Mouse (Mus musculus): ENCODE results near the gene Lmtk3. TPM values are rescaled to one million over a fixed set of nuclear protein-coding genes. Genes with fewer than 3 reads are reported as not detected.

Lmtk3 gene
- polyA plus RNA-seq, 1 experiment from 2014 or later: not detected

DNA sequence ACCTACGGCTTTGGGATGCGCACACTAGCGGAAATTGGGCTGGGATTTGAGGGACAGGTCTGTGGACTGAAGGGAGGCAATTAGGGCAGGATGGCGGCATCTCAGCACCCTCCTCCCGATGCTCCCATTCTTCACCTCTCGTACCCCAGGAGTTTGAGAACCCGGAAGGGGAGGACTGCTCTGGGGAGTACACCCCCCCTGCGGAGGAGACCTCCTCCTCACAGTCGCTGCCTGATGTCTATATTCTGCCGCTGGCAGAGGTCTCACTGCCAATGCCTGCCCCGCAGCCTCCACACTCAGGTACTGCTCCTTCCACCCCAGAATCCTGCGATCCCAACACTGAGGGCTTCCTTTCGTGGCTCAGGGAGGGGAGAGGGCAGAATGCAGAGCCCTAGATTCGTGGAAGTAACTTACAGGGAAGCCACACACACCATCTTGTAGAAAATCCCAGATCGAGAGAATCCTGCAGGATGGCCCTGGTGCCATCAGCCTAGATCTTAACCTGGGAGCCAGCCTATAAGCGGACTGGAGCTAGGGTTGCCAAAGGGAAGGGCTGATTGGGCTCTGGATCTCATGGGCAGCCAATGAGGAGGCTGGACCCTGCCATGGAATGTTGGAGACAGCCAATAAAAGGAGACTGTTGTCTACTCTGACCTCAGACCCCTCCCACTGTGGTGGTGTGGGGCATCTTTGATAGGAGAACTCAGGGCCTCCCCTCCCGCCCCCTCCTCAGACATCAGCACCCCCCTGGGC, 3.3 kb downstream of the Lmtk3 start:
- WGBS (ENCODE audit: insufficient replicate concordance): 6% methylated on average over 17 of the region's 17 CpGs
- H3K9me3 ChIP-seq (replicated peaks; ENCODE audit: control insufficient read depth, low read length): no peaks in the 10 kb centered on the region
- H3K4me1 ChIP-seq (ENCODE audit: control insufficient read depth, low read depth, low read length): peaks cover 3% of the 10 kb centered on the region
- H3K27me3 ChIP-seq (ENCODE audit: control insufficient read depth, insufficient read depth, low read depth, low read length): peaks cover 55% of the 10 kb centered on the region
- H3K4me3 ChIP-seq (ENCODE audit: low read depth, low read length): no peak overlapping the region
- H3K9ac ChIP-seq (ENCODE audit: low read depth, low read length): no peak overlapping the region
- H3K27ac ChIP-seq (ENCODE audit: low read length): no peak overlapping the region
- H3K4me2 ChIP-seq (ENCODE audit: low read depth, low read length): no peak overlapping the region
- peak; percentile 38; the same call in 1 of the 2 replicates for ATAC-seq (ENCODE audit: low read depth)
- no peaks in the 10 kb centered on the region for H3K36me3 ChIP-seq (ENCODE audit: control insufficient read depth, insufficient read depth)

GRCm38 (mm10) chr7:45787642-45788041, 4.1 kb downstream of the Lmtk3 start:
- Histone ChIP-seq H3K9me3 (replicated peaks; ENCODE audit: control insufficient read depth, low read length) (no peaks in the 10 kb centered on the region), H3K27me3 (ENCODE audit: control insufficient read depth, insufficient read depth, low read depth, low read length) (peaks cover 53% of the 10 kb centered on the region), H3K9ac (ENCODE audit: low read depth, low read length) (no peak overlapping the region), H3K4me1 (ENCODE audit: control insufficient read depth, low read depth, low read length) (peaks cover 3% of the 10 kb centered on the region), H3K27ac (ENCODE audit: low read length) (no peak overlapping the region), H3K4me2 (ENCODE audit: low read depth, low read length) (no peak overlapping the region), H3K36me3 (ENCODE audit: control insufficient read depth, insufficient read depth) (no peaks in the 10 kb centered on the region), H3K4me3 (ENCODE audit: low read depth, low read length) (no peak overlapping the region)
- ATAC-seq (ENCODE audit: low read depth): no peak
- 72% methylated on average over 22 of the region's 22 CpGs for WGBS (ENCODE audit: insufficient replicate concordance)

GRCm38 (mm10) chr7:45790721-45791120, 7.2 kb downstream of the Lmtk3 start:
- Histone ChIP-seq H3K9ac (ENCODE audit: low read depth, low read length) (no peak overlapping the region), H3K4me1 (ENCODE audit: control insufficient read depth, low read depth, low read length) (no peaks in the 10 kb centered on the region; the same call in 1 of the 2 replicates), H3K27ac (ENCODE audit: low read length) (no peak overlapping the region), H3K36me3 (ENCODE audit: control insufficient read depth, insufficient read depth) (no peaks in the 10 kb centered on the region), H3K27me3 (ENCODE audit: control insufficient read depth, insufficient read depth, low read depth, low read length) (peaks cover 38% of the 10 kb centered on the region), H3K9me3 (replicated peaks; ENCODE audit: control insufficient read depth, low read length) (no peaks in the 10 kb centered on the region), H3K4me3 (ENCODE audit: low read depth, low read length) (no peak overlapping the region), H3K4me2 (ENCODE audit: low read depth, low read length) (no peak overlapping the region)
- 29% methylated on average over 6 of the region's 6 CpGs for WGBS (ENCODE audit: insufficient replicate concordance)
- ATAC-seq (ENCODE audit: low read depth): no peak

DNA sequence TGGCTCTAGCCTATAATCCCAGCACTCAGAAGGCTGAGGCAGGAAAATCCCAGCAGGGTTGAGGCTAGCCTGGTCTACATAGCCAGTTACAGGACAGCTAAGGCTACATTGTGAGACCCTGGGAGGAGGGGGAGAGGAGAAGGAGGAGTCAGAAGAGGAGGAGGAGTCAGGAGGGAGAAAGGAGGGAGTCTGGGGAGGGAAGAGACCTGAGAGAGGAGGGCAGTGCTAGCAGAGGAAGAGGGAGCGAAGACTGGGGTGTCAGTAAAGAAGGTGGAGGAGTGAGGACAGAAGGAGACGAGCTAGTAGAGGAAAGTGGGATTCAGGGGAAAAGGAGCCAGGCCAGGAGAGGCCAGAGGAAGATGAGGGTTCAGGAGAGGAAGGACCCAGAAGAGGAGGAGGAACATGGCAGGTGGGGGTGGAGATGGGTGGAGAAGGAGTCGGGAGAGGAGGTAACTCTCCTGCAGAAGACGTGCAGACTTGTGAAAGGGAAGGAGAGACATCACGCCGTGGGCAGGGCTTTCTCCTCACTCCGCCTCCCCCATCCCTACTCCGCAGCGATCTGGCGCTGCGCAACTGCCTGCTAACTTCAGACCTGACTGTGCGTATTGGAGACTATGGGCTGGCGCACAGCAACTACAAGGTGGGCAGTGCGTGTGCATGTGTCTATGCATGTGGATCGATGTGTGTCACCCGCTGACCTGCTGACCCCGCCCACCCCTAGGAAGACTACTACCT, 8.4 kb downstream of the Lmtk3 start:
- H3K4me2 ChIP-seq (ENCODE audit: low read depth, low read length): no peak overlapping the region
- 49% methylated on average over 17 of the region's 17 CpGs for WGBS (ENCODE audit: insufficient replicate concordance)
- H3K27ac ChIP-seq (ENCODE audit: low read length): no peak overlapping the region
- H3K27me3 ChIP-seq (ENCODE audit: control insufficient read depth, insufficient read depth, low read depth, low read length): peaks cover 32% of the 10 kb centered on the region
- H3K4me1 ChIP-seq (ENCODE audit: control insufficient read depth, low read depth, low read length): peaks cover 8% of the 10 kb centered on the region
- ATAC-seq (ENCODE audit: low read depth): no peak
- H3K9me3 ChIP-seq (replicated peaks; ENCODE audit: control insufficient read depth, low read length): no peaks in the 10 kb centered on the region
- no peaks in the 10 kb centered on the region for H3K36me3 ChIP-seq (ENCODE audit: control insufficient read depth, insufficient read depth)
- H3K4me3 ChIP-seq (ENCODE audit: low read depth, low read length): no peak overlapping the region
- no peak overlapping the region for H3K9ac ChIP-seq (ENCODE audit: low read depth, low read length)

DNA sequence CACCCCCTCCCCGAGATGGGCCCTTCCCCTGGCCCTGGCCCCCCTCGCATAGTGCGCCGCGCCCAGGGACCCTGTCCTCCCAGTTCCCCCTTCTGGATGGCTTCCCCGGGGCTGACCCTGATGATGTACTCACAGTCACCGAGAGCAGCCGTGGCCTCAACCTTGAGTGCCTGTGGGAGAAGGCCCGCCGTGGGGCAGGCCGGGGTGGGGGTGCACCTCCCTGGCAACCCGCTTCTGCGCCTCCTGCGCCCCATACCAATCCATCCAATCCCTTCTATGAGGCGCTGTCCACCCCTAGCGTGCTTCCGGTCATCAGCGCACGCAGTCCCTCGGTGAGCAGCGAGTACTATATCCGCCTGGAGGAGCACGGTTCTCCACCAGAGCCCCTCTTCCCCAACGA, 9.7 kb downstream of the Lmtk3 start:
- H3K27me3 ChIP-seq (ENCODE audit: control insufficient read depth, insufficient read depth, low read depth, low read length): peaks cover 33% of the 10 kb centered on the region
- no peak for ATAC-seq (ENCODE audit: low read depth)
- H3K36me3 ChIP-seq (ENCODE audit: control insufficient read depth, insufficient read depth): no peaks in the 10 kb centered on the region
- no peak overlapping the region for H3K4me3 ChIP-seq (ENCODE audit: low read depth, low read length)
- WGBS (ENCODE audit: insufficient replicate concordance): 66% methylated on average over 24 of the region's 24 CpGs
- H3K9me3 ChIP-seq (replicated peaks; ENCODE audit: control insufficient read depth, low read length): no peaks in the 10 kb centered on the region
- no peak overlapping the region for H3K27ac ChIP-seq (ENCODE audit: low read length)
- peaks cover 21% of the 10 kb centered on the region for H3K4me1 ChIP-seq (ENCODE audit: control insufficient read depth, low read depth, low read length)
- H3K4me2 ChIP-seq (ENCODE audit: low read depth, low read length): no peak overlapping the region
- no peak overlapping the region for H3K9ac ChIP-seq (ENCODE audit: low read depth, low read length)

DNA sequence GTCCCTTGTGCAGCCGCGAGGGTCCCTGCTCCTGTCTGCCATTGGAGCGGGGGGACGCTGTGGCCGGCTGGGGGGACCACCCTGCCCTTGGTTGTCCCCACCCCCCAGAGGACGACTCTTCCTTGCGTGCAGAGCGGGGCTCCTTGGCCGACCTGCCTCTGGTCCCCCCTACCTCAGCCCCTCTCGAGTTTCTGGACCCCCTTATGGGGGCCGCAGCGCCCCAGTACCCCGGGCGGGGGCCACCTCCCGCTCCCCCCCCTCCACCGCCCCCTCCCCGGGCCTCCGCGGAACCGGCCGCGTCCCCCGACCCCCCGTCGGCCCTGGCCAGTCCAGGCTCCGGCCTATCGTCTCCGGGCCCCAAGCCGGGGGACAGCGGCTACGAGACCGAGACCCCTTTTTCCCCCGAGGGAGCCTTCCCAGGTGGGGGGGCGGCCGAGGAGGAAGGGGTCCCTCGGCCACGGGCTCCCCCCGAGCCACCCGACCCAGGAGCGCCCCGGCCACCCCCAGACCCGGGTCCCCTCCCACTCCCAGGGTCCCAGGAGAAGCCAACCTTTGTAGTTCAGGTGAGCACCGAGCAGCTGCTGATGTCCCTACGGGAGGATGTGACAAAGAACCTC, 10.5 kb downstream of the Lmtk3 start:
- Histone ChIP-seq H3K36me3 (ENCODE audit: control insufficient read depth, insufficient read depth) (no peaks in the 10 kb centered on the region), H3K9ac (ENCODE audit: low read depth, low read length) (no peak overlapping the region), H3K4me2 (ENCODE audit: low read depth, low read length) (no peak overlapping the region), H3K9me3 (replicated peaks; ENCODE audit: control insufficient read depth, low read length) (no peaks in the 10 kb centered on the region), H3K27me3 (ENCODE audit: control insufficient read depth, insufficient read depth, low read depth, low read length) (peaks cover 41% of the 10 kb centered on the region), H3K4me1 (ENCODE audit: control insufficient read depth, low read depth, low read length) (peaks cover 27% of the 10 kb centered on the region), H3K4me3 (ENCODE audit: low read depth, low read length) (no peak overlapping the region), H3K27ac (ENCODE audit: low read length) (no peak overlapping the region)
- 69% methylated on average over 40 of the region's 44 CpGs for WGBS (ENCODE audit: insufficient replicate concordance)
- ATAC-seq (ENCODE audit: low read depth): no peak

DNA sequence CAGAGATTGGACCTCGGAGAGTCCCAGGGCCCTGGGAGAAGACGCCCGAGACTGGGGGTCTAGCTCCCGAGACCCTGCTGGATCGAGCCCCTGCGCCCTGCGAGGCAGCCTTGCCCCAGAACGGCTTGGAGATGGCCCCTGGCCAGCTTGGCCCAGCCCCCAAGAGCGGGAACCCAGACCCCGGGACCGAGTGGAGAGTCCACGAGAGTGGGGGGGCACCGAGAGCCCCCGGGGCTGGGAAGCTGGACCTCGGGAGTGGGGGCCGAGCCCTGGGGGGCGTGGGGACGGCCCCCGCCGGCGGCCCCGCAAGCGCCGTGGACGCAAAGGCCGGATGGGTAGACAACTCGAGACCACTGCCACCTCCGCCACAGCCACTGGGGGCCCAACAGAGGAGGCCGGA, 11.4 kb downstream of the Lmtk3 start:
- peaks cover 50% of the 10 kb centered on the region for H3K27me3 ChIP-seq (ENCODE audit: control insufficient read depth, insufficient read depth, low read depth, low read length)
- no peaks in the 10 kb centered on the region for H3K36me3 ChIP-seq (ENCODE audit: control insufficient read depth, insufficient read depth)
- H3K4me3 ChIP-seq (ENCODE audit: low read depth, low read length): no peak overlapping the region
- WGBS (ENCODE audit: insufficient replicate concordance): 85% methylated on average over 29 of the region's 29 CpGs
- no peak overlapping the region for H3K4me2 ChIP-seq (ENCODE audit: low read depth, low read length)
- H3K27ac ChIP-seq (ENCODE audit: low read length): no peak overlapping the region
- no peak for ATAC-seq (ENCODE audit: low read depth)
- H3K9ac ChIP-seq (ENCODE audit: low read depth, low read length): no peak overlapping the region
- no peaks in the 10 kb centered on the region for H3K9me3 ChIP-seq (replicated peaks; ENCODE audit: control insufficient read depth, low read length)
- H3K4me1 ChIP-seq (ENCODE audit: control insufficient read depth, low read depth, low read length): peaks cover 27% of the 10 kb centered on the region

GRCm38 (mm10) chr7:45796950-45797349, 13.4 kb downstream of the Lmtk3 start:
- Histone ChIP-seq H3K27ac (ENCODE audit: low read length) (0 out of 2 replicates have a peak overlapping the region, but pooled peaks have one; percentile 45), H3K9ac (ENCODE audit: low read depth, low read length) (no peak overlapping the region), H3K4me1 (ENCODE audit: control insufficient read depth, low read depth, low read length) (peaks cover 38% of the 10 kb centered on the region), H3K4me2 (ENCODE audit: low read depth, low read length) (peak overlapping the region; percentile 76), H3K4me3 (ENCODE audit: low read depth, low read length) (peak overlapping the region; percentile 57; the same call in 1 of the 2 replicates), H3K9me3 (replicated peaks; ENCODE audit: control insufficient read depth, low read length) (no peaks in the 10 kb centered on the region), H3K27me3 (ENCODE audit: control insufficient read depth, insufficient read depth, low read depth, low read length) (peaks cover 55% of the 10 kb centered on the region), H3K36me3 (ENCODE audit: control insufficient read depth, insufficient read depth) (no peaks in the 10 kb centered on the region)
- 25% methylated on average over 6 of the region's 6 CpGs for WGBS (ENCODE audit: insufficient replicate concordance)
- peak; percentile 84 for ATAC-seq (ENCODE audit: low read depth)

Data from liver, embryonic 16.5 days (tissue).